Mouse (Mus musculus) layer of hippocampus, adult 2 months (tissue): ENCODE data around the gene Lrrc8b. TPM values are rescaled to one million over a fixed set of nuclear protein-coding genes. Genes with fewer than 3 reads are reported as not detected.

Source experiments
- DNase-seq, 2 experiments: peaks; one replicate each; pipeline ENCODE4 v3.0.0; 2022; ENCODE audit warnings: low spot score in 2 of 2
- H3K27ac ChIP-seq: fragments of 200-600 bp; 2 replicates; pipeline ENCODE4 v1.8.1; 2022
- H3K4me3 ChIP-seq: fragments of 200-600 bp; 2 replicates; pipeline ENCODE4 v1.8.1; 2022; ENCODE audit warnings: mild to moderate bottlenecking
- CTCF ChIP-seq: fragments of 200-600 bp; conservative IDR thresholded peaks from 2 replicates; pipeline ENCODE4 v1.8.1; 2022; ENCODE audit warnings: antibody characterized with exemption, mild to moderate bottlenecking, moderate library complexity
- total RNA-seq, 2 experiments: library from RNA; stranded (reverse); gene quantifications; 2 replicates each; pipeline ENCODE4 v1.2.3; 2021

Gene Lrrc8b
- total RNA-seq, 2 experiments from 2014 or later: 61.6 TPM

DNA sequence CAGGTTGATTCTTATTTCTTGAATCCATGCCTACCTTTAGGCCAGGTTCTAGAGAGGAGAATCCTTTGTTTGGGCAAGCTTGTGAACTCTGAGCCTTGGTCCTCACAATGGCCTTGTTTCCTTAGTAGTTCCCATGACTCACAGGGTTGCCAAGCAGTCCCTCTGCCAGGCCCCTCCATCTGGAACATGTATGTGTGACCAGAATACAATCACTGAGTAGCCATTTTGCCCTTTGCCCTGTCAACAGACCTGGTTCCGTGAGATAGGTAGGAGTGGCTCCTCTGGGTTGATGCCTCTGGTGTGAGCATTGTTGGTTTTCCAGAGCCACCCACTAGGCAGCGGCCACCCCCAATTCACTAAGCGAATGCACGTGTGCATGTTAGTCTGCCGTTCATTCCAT lies 24.0 kb downstream of the Lrrc8b start:
- TF ChIP-seq CTCF: no peak
- peak overlapping the region; percentile 80; the same call in 1 of the 2 replicates for H3K27ac ChIP-seq
- no peak overlapping the region for H3K4me3 ChIP-seq
- DNase-seq: peak in 1 of 2 experiments; percentile 9

- peak overlapping the region; percentile 80 for H3K27ac ChIP-seq
- TF ChIP-seq CTCF: no peak
- peak; percentile 23 to 29 for DNase-seq
- no peak overlapping the region for H3K4me3 ChIP-seq
Measured at GRCm38 (mm10) chr5:105440992-105441535, 25.5 kb downstream of the Lrrc8b start.

DNA sequence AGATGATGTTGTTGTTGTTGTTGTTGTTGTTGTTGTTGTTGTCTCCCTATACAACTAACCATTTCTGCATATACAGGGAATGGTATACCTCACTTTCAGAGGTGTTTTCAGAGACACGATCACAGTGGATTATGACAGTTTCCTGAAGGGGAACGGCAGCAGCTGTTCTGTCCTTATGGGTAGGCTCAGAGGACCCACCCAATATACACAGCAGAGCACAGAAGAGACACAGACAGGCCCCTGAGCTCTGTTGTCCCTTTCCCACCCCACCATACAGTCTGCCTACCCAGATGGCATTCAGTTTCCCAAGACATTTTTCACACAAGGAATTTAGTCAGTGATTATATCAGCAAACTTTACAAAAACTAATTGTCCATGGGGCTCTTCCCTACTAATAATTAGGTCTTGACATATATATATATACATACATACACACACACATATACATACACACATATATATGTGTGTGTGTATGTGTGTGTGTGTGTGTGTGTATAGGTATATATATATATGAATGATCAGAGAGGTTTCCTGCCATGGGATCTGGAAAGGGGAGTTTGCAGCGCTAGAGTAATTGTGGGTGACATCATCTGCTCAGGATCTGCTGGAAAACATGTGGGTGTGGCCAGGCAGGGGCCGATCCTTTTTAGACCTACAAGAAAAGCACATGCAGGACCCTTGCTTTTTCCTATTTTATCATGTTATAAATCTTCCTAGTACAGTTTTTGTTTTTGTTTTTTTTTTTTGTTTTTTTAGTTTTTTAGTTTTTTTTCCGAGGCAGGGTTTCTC lies 26.8 kb downstream of the Lrrc8b start:
- no peak for TF ChIP-seq CTCF
- peak overlapping the region; percentile 55; the same call in 1 of the 2 replicates for H3K27ac ChIP-seq
- H3K4me3 ChIP-seq: no peak overlapping the region
- DNase-seq: peak; percentile 32

DNA sequence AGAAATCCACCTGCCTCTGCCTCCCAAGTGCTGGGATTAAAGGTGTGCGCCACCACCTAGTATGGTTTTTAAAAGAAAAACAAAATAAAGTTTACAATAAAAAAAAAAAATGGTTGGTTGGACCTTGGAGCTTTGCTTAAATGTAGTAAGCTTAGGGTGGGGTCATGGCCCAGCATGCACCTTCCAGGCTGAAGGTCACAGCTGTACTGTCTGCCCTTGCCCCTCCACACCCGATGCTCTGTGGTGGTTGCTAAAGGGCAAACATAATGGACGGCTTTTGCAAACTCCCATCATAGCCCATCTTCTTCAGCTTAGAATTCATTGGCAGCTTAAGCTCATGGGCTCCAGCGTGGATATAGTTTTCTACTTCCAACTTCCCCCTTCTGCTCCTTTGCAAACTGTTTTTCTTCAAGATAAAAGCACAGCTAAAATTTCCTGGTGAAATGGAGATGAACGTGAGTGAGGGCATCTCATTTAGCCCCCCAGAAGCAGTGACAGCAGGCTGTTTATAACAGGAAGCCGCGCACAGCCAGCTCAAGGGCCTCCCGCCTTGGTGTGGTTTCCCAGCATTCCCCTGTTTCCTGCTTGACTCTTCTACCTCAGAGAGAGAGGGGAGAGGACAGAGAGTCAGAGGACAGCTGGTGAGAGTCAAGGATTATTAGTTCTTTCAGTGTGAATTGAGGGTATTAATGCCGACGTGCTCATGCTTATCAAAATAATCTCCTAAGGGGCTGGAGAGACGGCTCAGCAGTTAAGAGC lies 27.7 kb downstream of the Lrrc8b start:
- peak overlapping the region; percentile 59; the same call in 1 of the 2 replicates for H3K27ac ChIP-seq
- TF ChIP-seq CTCF: no peak

DNA sequence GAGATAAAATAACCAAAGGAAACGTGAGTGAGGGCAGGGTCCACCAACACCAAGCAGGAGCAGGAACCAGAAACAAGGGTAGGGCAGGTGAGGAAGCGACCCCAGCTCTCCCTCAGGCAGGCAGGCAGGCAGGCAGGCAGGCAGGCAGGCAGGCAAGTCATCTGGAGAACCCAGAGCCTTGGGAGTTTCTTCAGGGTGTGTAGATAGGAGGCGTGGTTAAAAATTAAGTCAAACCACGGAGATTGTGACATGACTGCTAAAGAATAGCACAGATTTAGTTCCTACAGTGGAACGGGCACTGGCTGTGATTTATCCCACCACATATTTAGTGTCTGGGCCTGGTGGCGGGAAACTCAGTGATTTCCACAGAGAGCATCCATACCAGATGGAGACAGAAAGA lies 30.1 kb downstream of the Lrrc8b start:
- no peak for TF ChIP-seq CTCF
- H3K27ac ChIP-seq: no peak overlapping the region
- H3K4me3 ChIP-seq: no peak overlapping the region
- DNase-seq: no peak

More for the DNA sequence above, 27.7 kb downstream of the Lrrc8b start:
- no peak overlapping the region for H3K4me3 ChIP-seq
- DNase-seq: peak in 1 of 2 experiments; percentile 7

DNA sequence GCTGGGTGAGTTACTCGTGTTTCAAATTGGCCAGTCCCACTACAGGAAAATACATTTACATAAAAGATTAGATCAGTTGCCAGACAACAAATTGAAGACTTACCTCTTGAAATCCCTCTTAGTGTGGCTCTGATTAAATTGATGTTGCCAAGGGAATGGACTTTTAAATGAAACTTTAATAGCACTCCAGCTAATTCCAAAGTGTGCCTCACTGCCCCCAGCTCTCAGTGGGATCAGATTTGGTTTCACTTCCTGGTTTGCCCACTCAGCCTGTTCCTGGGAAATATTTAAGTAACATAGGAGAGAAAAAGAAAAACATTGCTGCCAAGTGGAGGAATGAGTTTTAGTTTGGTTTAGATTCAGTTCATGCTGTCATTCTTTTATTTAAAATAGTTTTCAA lies 38.5 kb downstream of the Lrrc8b start:
- DNase-seq: no peak
- no peak overlapping the region for H3K4me3 ChIP-seq
- TF ChIP-seq CTCF: no peak

GRCm38 (mm10) chr5:105459077-105459476 lies 43.5 kb downstream of the Lrrc8b start:
- no peak for TF ChIP-seq CTCF
- DNase-seq: no peak
- Histone ChIP-seq H3K27ac (peak overlapping the region; percentile 62), H3K4me3 (no peak overlapping the region)

More for the DNA sequence above, 38.5 kb downstream of the Lrrc8b start:
- peak overlapping the region; percentile 28; the same call in 1 of the 2 replicates for H3K27ac ChIP-seq

DNA sequence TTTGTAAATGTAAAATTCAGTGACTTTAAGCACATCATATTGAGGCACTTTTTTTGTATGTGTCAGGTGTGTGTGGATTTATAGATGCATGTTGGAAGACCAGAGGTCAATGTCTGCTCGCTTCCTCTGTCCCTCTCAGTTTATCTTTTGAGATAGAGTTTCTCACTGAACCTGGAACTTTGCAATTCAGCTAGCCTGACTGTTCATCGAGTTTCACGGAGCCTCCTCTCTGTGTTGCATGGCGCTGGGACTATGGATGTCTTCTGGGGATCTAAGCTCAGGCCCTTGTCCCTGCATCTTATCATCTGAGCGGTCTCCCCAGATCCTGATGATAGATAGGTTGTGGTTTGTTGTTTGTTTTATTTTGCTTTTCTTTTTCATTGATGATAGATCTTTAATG lies 45.0 kb downstream of the Lrrc8b start:
- Histone ChIP-seq H3K27ac (0 out of 2 replicates have a peak overlapping the region, but pooled peaks have one; percentile 0), H3K4me3 (no peak overlapping the region)
- no peak for TF ChIP-seq CTCF
- DNase-seq: no peak

- DNase-seq: no peak
- no peak for TF ChIP-seq CTCF
- 0 out of 2 replicates have a peak overlapping the region, but pooled peaks have one; percentile 0 for H3K27ac ChIP-seq
- no peak overlapping the region for H3K4me3 ChIP-seq
Measured at GRCm38 (mm10) chr5:105461076-105461475, 45.5 kb downstream of the Lrrc8b start.

GRCm38 (mm10) chr5:105464671-105465070 lies 49.1 kb downstream of the Lrrc8b start:
- DNase-seq: no peak
- no peak for TF ChIP-seq CTCF
- peak overlapping the region; percentile 89 for H3K27ac ChIP-seq

DNA sequence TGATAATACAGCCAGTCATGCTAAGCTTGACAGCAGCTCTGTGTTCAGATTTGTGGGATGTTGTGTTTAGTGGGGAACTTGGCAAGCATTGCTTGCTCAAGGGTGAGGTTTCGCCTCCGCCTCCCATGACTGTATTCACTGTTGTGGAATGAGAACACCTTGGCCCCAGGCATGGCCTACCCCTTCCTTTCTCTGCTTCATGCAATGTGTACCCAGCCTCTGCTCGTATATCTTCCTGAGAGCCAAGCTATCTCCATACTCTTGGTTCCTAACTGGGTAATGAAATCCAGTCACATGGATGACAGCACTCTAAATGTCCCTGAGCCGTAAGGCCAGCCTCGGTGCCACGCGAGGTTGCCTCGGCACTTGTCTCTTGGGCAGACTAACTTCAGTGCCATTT lies 50.0 kb downstream of the Lrrc8b start:
- no peak for TF ChIP-seq CTCF
- H3K4me3 ChIP-seq: no peak overlapping the region
- peak overlapping the region; percentile 89 for H3K27ac ChIP-seq
- no peak for DNase-seq

More at GRCm38 (mm10) chr5:105464671-105465070, 49.1 kb downstream of the Lrrc8b start:
- H3K4me3 ChIP-seq: no peak overlapping the region

GRCm38 (mm10) chr5:105466471-105466902 lies 50.9 kb downstream of the Lrrc8b start:
- peak in 1 of 2 experiments; percentile 76 for DNase-seq
- Histone ChIP-seq H3K4me3 (no peak overlapping the region), H3K27ac (peak overlapping the region; percentile 89)
- TF ChIP-seq CTCF: no peak

GRCm38 (mm10) chr5:105467271-105467670 lies 51.7 kb downstream of the Lrrc8b start:
- Histone ChIP-seq H3K4me3 (peak overlapping the region; percentile 24; the same call in 1 of the 2 replicates), H3K27ac (peak overlapping the region; percentile 89)
- TF ChIP-seq CTCF: no peak
- peak in 1 of 2 experiments; percentile 39 for DNase-seq
